Mouse (Mus musculus): ENCODE results near the gene Hs3st6. TPM values are rescaled to one million over a fixed set of nuclear protein-coding genes. Genes with fewer than 3 reads are reported as not detected.

Gene Hs3st6
- total RNA-seq, 2 experiments from 2014 or later, result not detected

- DNase-seq (ENCODE audit: low spot score), result no peak
Observed at GRCm38 (mm10) chr17:24766266-24766875, 13.6 kb downstream of the Hs3st6 start.

GRCm38 (mm10) chr17:24769146-24769545 lies 16.4 kb downstream of the Hs3st6 start:
- DNase-seq (ENCODE audit: low spot score), result no peak

- DNase-seq (ENCODE audit: low spot score), result no peak
Observed at GRCm38 (mm10) chr17:24773241-24773640, 20.5 kb downstream of the Hs3st6 start.

DNA sequence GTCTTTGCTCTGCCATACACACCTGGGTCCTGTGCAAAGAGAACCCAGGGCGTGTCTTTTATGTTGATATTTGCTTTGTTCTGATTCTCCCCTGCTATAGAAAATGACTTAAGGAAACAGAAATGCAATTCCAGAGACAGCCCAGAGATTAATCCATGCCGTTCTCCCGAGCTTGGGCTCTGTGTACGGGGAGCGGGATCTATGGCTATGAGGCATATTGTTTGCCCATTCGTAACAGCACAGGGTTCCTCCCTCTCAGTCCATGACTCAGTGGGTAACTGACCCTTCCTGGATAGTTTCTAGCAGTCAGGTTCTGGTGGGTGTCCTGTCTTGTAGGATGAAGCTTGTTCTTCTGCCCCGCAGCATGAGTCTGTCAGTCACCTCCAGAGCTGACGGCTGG lies 22.4 kb downstream of the Hs3st6 start:
- no peak for DNase-seq (ENCODE audit: low spot score)

DNA sequence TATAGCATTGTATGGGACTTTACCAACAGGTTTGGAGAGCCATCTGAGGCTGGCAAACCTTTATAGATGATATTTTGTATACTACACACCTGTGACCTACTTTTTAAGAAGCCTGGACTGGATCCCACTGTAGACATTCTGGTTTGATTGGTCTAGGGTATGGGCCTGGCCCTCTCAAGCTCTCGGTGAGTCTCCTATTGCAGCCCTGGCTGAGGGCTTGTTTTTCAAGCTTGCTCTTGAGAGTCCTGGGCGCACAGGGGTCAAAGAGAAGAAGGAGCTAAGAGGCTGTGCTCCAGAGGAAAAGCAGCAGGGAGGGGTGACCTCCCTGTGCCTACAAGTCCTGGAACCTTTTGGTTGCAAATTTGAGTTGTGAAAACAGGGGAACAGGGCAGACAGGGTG lies 24.3 kb downstream of the Hs3st6 start:
- DNase-seq (ENCODE audit: low spot score), result no peak

DNA sequence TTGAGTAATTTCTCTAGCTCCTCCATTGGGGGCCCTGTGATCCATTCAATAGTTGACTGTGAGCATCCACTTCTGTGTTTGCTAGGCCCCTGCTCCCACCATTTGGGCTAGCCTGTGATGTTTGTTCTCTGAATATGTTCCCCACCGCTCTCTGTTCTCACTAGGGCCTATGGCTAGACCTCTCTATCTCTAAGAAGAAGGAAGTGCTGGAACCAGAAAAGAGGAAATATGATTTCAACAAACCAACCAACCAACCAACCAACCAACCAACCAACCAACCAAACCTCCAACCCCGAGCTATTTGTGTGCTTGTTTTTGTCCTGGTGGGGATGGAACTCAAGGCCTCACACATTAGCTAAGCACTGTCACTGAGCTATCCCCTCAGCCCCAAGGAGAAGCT lies 28.0 kb downstream of the Hs3st6 start:
- no peak for DNase-seq (ENCODE audit: low spot score)

GRCm38 (mm10) chr17:24792190-24792589 lies 39.4 kb downstream of the Hs3st6 start:
- DNase-seq (ENCODE audit: low spot score), result no peak

- DNase-seq (ENCODE audit: low spot score), result no peak
Observed at GRCm38 (mm10) chr17:24794791-24795190, 42.0 kb downstream of the Hs3st6 start.

DNA sequence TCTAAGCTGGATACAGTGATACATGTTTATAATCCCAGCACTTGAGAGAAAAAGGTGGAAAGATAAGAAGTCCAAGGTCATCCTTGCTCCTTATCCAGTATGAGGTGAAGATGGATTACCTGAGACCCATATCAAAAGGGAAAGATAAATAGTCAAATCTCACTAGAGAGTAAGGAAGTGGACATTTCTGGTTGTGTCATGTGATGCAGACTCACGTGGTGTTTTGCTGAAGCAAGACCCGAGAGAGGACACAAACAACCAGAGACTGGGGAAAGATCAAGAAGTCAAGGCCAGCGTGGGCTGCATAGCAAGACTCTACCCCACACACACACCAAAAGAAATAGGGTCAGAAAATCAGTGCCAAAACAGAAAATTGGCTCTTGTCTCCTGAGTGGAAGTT lies 44.2 kb downstream of the Hs3st6 start:
- no peak for DNase-seq (ENCODE audit: low spot score)

DNA sequence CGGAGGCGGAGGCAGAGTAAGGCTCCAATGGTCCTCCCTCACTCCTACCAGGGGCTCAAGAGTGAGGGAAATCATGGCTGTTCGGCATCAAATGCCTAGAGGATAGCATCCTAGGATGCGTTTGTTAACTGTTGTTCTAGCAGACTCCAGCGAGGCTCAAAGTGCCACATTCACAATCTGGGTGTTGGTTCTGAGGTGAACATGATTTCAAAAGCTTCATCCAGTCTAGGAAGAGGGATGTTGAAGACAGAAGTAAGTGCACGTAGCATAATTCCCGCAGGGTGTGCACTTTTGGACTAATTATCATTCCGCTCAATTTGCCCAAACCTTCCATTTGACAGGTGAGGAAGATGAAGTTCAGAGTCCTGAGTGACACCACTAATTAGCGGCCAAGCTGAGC lies 45.4 kb downstream of the Hs3st6 start:
- no peak for DNase-seq (ENCODE audit: low spot score)

DNA sequence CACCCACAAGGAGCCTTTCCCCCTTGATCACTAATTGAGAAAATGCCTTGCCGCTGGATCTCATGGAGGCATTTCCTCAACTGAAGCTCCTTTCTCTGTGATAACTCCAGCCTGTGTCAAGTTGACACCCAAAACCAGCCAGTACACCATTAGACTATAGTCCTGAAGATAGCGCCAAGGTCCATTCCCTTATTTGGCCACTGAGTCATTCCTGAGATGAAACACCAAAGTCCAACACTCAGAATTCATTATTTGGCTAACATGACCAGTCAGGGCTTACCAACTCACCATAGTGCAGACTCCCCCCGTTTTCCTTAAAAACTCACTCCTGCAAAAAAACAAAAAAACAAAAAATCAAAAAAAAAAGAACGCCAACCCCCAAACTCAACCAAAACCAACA lies 46.7 kb downstream of the Hs3st6 start:
- DNase-seq (ENCODE audit: low spot score), result no peak

DNA sequence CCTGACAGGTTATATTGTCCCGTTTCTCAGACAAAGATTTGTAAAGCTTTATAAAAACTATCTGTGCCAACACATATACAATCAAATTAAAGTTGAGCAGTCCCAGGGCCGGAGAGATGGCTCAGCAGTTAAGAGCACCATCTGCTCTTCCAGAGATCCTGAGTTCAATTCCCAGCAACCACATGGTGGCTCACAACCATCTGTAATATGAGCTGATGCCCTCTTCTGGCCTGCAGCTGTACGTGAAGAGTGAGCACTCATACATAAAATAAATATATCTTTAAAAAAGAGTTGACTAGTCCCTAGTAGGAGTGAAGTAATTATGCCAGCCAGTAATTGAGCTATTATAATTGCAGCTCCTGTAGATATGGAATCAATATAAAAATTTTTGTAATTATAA lies 47.7 kb downstream of the Hs3st6 start:
- no peak for DNase-seq (ENCODE audit: low spot score)

DNA sequence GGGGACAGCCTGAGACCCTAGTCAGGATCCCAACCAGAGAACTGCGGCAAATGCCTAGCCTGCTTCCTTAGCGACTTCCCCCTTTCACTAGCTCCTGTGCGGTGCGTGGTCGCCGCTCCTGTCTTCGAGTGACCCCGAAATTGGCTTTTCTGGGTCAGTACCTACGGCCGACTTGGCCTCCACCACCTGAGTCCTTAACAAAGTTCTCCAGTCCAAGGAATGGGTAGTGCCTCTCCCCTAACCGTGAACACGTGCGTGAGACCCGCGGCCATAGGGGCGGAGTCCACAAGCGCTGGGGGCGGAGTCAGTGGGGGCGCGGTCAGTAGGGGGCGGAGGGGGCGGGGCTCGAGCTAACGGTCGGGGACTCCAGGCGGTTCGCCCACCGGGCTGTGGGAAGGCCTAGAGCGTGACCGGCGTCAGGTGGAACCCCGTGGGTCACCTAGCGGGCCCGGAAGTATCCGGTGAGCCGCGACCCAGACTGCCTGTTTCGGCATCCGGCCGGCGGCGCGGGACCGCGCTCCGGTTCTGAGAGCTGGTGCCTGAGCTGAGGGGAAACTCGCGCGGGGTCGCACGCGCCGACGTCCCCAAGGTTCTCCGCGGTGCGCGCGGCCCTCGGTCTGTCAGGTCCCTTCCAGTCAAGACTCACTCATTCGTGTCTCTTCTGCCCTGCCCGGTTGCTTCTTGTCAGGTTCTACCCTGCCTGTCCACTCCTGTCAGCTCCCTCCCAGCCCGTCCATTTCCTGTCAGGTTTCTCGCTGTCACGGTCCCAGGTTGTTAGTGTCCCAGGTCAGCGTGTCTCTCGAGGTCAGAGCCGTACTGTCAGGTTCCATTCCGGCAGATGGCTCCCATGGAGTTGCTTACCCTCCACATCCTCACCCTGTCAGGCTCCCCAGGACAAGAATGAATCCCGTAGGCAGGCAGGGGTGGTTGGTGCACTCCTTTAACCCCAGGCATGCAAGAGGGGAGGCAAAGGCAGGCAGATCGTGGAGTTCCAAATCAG lies 51.5 kb downstream of the Hs3st6 start, which contains the start of gene Meiob:
TSS of gene Meiob (plus strand) at position 338 of the 1,000 bp plus-strand sequence.
- peak; percentile 52 for DNase-seq (ENCODE audit: low spot score)

Other genes starting within 250 kb of the Hs3st6 start
- 10 to 100 TPM; 25.7 to 29.7 TPM for gene Traf7, start 225.1 kb upstream of the Hs3st6 start, total RNA-seq (2021)
- gene Rab26, start 218.8 kb upstream of the Hs3st6 start, total RNA-seq (2021), result not detected
- gene Pkd1, start 203.2 kb upstream of the Hs3st6 start, total RNA-seq (2021), result 10 to 100 TPM; 12.8 to 21.4 TPM
- 100 to 1,000 TPM in 1 of 2 experiments, 10 to 100 TPM in 1; 83.2 to 105 TPM for gene Tsc2, start 120.4 kb upstream of the Hs3st6 start, total RNA-seq (2021)
- 1 to 10 TPM; 2.5 to 3.5 TPM for gene Nthl1, start 120.3 kb upstream of the Hs3st6 start, total RNA-seq (2021)
- 10 to 100 TPM; 31.8 to 55.0 TPM for gene Slc9a3r2, start 102.7 kb upstream of the Hs3st6 start, total RNA-seq (2021)
- not detected for gene Npw, start 94.5 kb upstream of the Hs3st6 start, total RNA-seq (2021)
- 10 to 100 TPM; 23.1 to 25.4 TPM for gene Zfp598, start 83.3 kb upstream of the Hs3st6 start, total RNA-seq (2021)
- under 1 TPM in 1 of 2 experiments, not detected in 1; 0.14 TPM for gene Syngr3, start 63.0 kb upstream of the Hs3st6 start, total RNA-seq (2021)
- 10 to 100 TPM; 41.1 to 48.3 TPM for gene Gfer, start 56.8 kb upstream of the Hs3st6 start, total RNA-seq (2021)
- gene Noxo1, start 56.8 kb upstream of the Hs3st6 start, total RNA-seq (2021), result under 1 TPM; 0.32 to 0.95 TPM
- 10 to 100 TPM; 15.4 to 16.0 TPM for gene Tbl3, start 45.3 kb upstream of the Hs3st6 start, total RNA-seq (2021)
- gene Rnf151, start 34.9 kb upstream of the Hs3st6 start, total RNA-seq (2021), result not detected
- 100 to 1,000 TPM; 548 to 574 TPM for gene Rps2, start 34.9 kb upstream of the Hs3st6 start, total RNA-seq (2021)
- gene Ndufb10, start 28.5 kb upstream of the Hs3st6 start, total RNA-seq (2021), result 100 to 1,000 TPM; 428 to 481 TPM
- 100 to 1,000 TPM; 764 to 767 TPM for gene Rpl3l, start 25.2 kb upstream of the Hs3st6 start, total RNA-seq (2021)
- gene Msrb1, start 16.3 kb upstream of the Hs3st6 start, total RNA-seq (2021), result 100 to 1,000 TPM; 139 to 179 TPM
- gene Meiob, start 51.3 kb downstream of the Hs3st6 start, total RNA-seq (2021), result not detected
- gene Hagh, start 87.2 kb downstream of the Hs3st6 start, total RNA-seq (2021), result 10 to 100 TPM; 67.9 to 72.7 TPM
- 10 to 100 TPM; 45.2 to 48.3 TPM for gene Fahd1, start 97.4 kb downstream of the Hs3st6 start, total RNA-seq (2021)
- 1 to 10 TPM; 2.2 to 2.6 TPM for gene Igfals, start 113.0 kb downstream of the Hs3st6 start, total RNA-seq (2021)
- 10 to 100 TPM; 11.0 to 11.1 TPM for gene Nubp2, start 133.4 kb downstream of the Hs3st6 start, total RNA-seq (2021)
- gene Spsb3, start 133.7 kb downstream of the Hs3st6 start, total RNA-seq (2021), result 10 to 100 TPM; 29.7 to 37.9 TPM
- 1 to 10 TPM; 6.5 to 8.4 TPM for gene Eme2, start 142.1 kb downstream of the Hs3st6 start, total RNA-seq (2021)
- 10 to 100 TPM; 79.4 to 86.3 TPM for gene Mrps34, start 142.1 kb downstream of the Hs3st6 start, total RNA-seq (2021)
- 10 to 100 TPM; 11.8 to 12.3 TPM for gene Nme3, start 143.5 kb downstream of the Hs3st6 start, total RNA-seq (2021)
- 10 to 100 TPM; 13.2 to 14.5 TPM for gene Mapk8ip3, start 184.0 kb downstream of the Hs3st6 start, total RNA-seq (2021)
- 1 to 10 TPM; 3.9 to 5.9 TPM for gene Jpt2, start 207.7 kb downstream of the Hs3st6 start, total RNA-seq (2021)

Data from gastrocnemius, adult 18-20 months (tissue).